Mouse (Mus musculus) neural tube, embryonic 15.5 days (tissue): ENCODE results near the gene Gm10188. TPM values are rescaled to one million over a fixed set of nuclear protein-coding genes. Genes with fewer than 3 reads are reported as not detected.

Source experiments
- ATAC-seq: fragments of 200-750 bp; cut with Nextera tagmentation; 2 replicates; pipeline ENCODE4 v1.8.0; 2017; ENCODE audit warnings: mild to moderate bottlenecking, moderate TSS enrichment, moderate library complexity; ENCODE audit not compliant: low FRiP score
- H3K27ac ChIP-seq: fragments of 300-500 bp; sonication (generic); replicated peaks from 2 replicates; pipeline ENCODE4 v1.5.1; 2015; ENCODE audit warnings: mild to moderate bottlenecking, inconsistent platforms
- H3K27me3 ChIP-seq: fragments of 300-500 bp; sonication (generic); replicated peaks from 2 replicates; pipeline ENCODE4 v1.6.1; 2015; ENCODE audit warnings: inconsistent platforms
- H3K36me3 ChIP-seq: fragments of 300-500 bp; sonication (generic); 2 replicates; pipeline ENCODE4 v1.6.1; 2015; ENCODE audit warnings: inconsistent platforms
- H3K4me1 ChIP-seq: fragments of 300-500 bp; sonication (generic); 2 replicates; pipeline ENCODE4 v1.6.1; 2015; ENCODE audit warnings: inconsistent platforms
- H3K4me2 ChIP-seq: fragments of 300-500 bp; sonication (generic); 2 replicates; pipeline ENCODE4 v1.6.1; 2015; ENCODE audit warnings: inconsistent platforms, mild to moderate bottlenecking, moderate library complexity
- H3K4me3 ChIP-seq: fragments of 300-500 bp; sonication (generic); replicated peaks from 2 replicates; pipeline ENCODE4 v1.5.1; 2015; ENCODE audit warnings: mild to moderate bottlenecking, inconsistent platforms
- H3K9ac ChIP-seq: fragments of 300-500 bp; sonication (generic); replicated peaks from 2 replicates; pipeline ENCODE4 v1.6.1; 2015; ENCODE audit warnings: mild to moderate bottlenecking, inconsistent platforms
- H3K9me3 ChIP-seq: fragments of 300-500 bp; sonication (generic); replicated peaks from 2 replicates; pipeline ENCODE4 v1.6.1; 2016; ENCODE audit warnings: inconsistent platforms
- whole genome bisulfite sequencing: fragments of 180-500 bp; shearing (Covaris S2); methylation state at CpG from one replicate; pipeline ENCODE4 v1.1.7; 2015; ENCODE audit warnings: mixed read lengths; 5-methylcytosine and 5-hydroxymethylcytosine counted together
- polyA plus RNA-seq: library from polyadenylated mRNA; unstranded; fragments of >200 nt; fragmentation: Nextera tagmentation; extraction: Ambion mirVana; gene quantifications from 2 replicates; pipeline ENCODE4 v1.2.1, GENCODE M21; 2015

Gene Gm10188
- polyA plus RNA-seq, 1 experiment from 2014 or later = 0.50 TPM

- no peaks in the 10 kb centered on the region for H3K9me3 ChIP-seq
- no peaks in the 10 kb centered on the region for H3K27me3 ChIP-seq
- H3K36me3 ChIP-seq = peaks cover 10% of the 10 kb centered on the region
- ATAC-seq = no peak
- no peak overlapping the region for H3K4me2 ChIP-seq
- WGBS = 94% methylated on average over 1 of the region's 1 CpGs
- no peak overlapping the region for H3K9ac ChIP-seq
- no peak overlapping the region for H3K27ac ChIP-seq
- no peaks in the 10 kb centered on the region for H3K4me1 ChIP-seq
- no peak overlapping the region for H3K4me3 ChIP-seq
Measured at GRCm38 (mm10) chr1:132260331-132260730, 30.8 kb upstream of the Gm10188 start.

GRCm38 (mm10) chr1:132254467-132254866, 24.9 kb upstream of the Gm10188 start:
- H3K27me3 ChIP-seq = no peaks in the 10 kb centered on the region
- WGBS = 81% methylated on average over 6 of the region's 6 CpGs
- no peak overlapping the region for H3K4me2 ChIP-seq
- no peak overlapping the region for H3K4me3 ChIP-seq
- no peaks in the 10 kb centered on the region for H3K4me1 ChIP-seq
- ATAC-seq = no peak
- no peak overlapping the region for H3K9ac ChIP-seq
- H3K27ac ChIP-seq = no peak overlapping the region
- H3K36me3 ChIP-seq = peaks cover 10% of the 10 kb centered on the region
- H3K9me3 ChIP-seq = no peaks in the 10 kb centered on the region

GRCm38 (mm10) chr1:132246641-132247040, 17.1 kb upstream of the Gm10188 start:
- H3K4me2 ChIP-seq = no peak overlapping the region

GRCm38 (mm10) chr1:132246137-132246536, 16.6 kb upstream of the Gm10188 start:
- ATAC-seq = no peak
- Histone ChIP-seq H3K9ac (no peak overlapping the region), H3K27me3 (no peaks in the 10 kb centered on the region), H3K36me3 (no peaks in the 10 kb centered on the region), H3K4me1 (no peaks in the 10 kb centered on the region), H3K9me3 (no peaks in the 10 kb centered on the region), H3K4me2 (no peak overlapping the region), H3K27ac (no peak overlapping the region), H3K4me3 (no peak overlapping the region)
- WGBS = 61% methylated on average over 6 of the region's 6 CpGs

More at GRCm38 (mm10) chr1:132246641-132247040, 17.1 kb upstream of the Gm10188 start:
- Histone ChIP-seq H3K27ac (no peak overlapping the region), H3K27me3 (no peaks in the 10 kb centered on the region), H3K4me3 (no peak overlapping the region), H3K9me3 (no peaks in the 10 kb centered on the region), H3K9ac (no peak overlapping the region), H3K36me3 (no peaks in the 10 kb centered on the region), H3K4me1 (no peaks in the 10 kb centered on the region)
- 90% methylated on average over 4 of the region's 4 CpGs for WGBS
- ATAC-seq = no peak

- H3K4me3 ChIP-seq = no peak overlapping the region
- no peak overlapping the region for H3K4me2 ChIP-seq
- no peak overlapping the region for H3K9ac ChIP-seq
- H3K36me3 ChIP-seq = no peaks in the 10 kb centered on the region
- no peak for ATAC-seq
- H3K9me3 ChIP-seq = no peaks in the 10 kb centered on the region
- no peaks in the 10 kb centered on the region for H3K27me3 ChIP-seq
- H3K4me1 ChIP-seq = no peaks in the 10 kb centered on the region
- 77% methylated on average over 5 of the region's 5 CpGs for WGBS
- H3K27ac ChIP-seq = no peak overlapping the region
Measured at GRCm38 (mm10) chr1:132245010-132245409, 15.4 kb upstream of the Gm10188 start.

GRCm38 (mm10) chr1:132237585-132238159, 8.1 kb upstream of the Gm10188 start:
- no peak overlapping the region for H3K27ac ChIP-seq

GRCm38 (mm10) chr1:132234757-132235273, 5.2 kb upstream of the Gm10188 start:
- Histone ChIP-seq H3K9ac (no peak overlapping the region), H3K4me3 (no peak overlapping the region), H3K27ac (no peak overlapping the region), H3K4me2 (no peak overlapping the region), H3K9me3 (no peaks in the 10 kb centered on the region), H3K27me3 (no peaks in the 10 kb centered on the region), H3K36me3 (no peaks in the 10 kb centered on the region), H3K4me1 (peaks cover 13% of the 10 kb centered on the region)
- 49% methylated on average over 9 of the region's 9 CpGs for WGBS
- ATAC-seq = no peak

More at GRCm38 (mm10) chr1:132237585-132238159, 8.1 kb upstream of the Gm10188 start:
- Histone ChIP-seq H3K9me3 (no peaks in the 10 kb centered on the region), H3K4me1 (0 out of 2 replicates have a peak, but pooled peaks cover 7% of the 10 kb centered on the region), H3K4me3 (no peak overlapping the region), H3K4me2 (no peak overlapping the region), H3K36me3 (no peaks in the 10 kb centered on the region), H3K9ac (no peak overlapping the region), H3K27me3 (no peaks in the 10 kb centered on the region)
- WGBS = 22% methylated on average over 6 of the region's 6 CpGs
- no peak for ATAC-seq

- Histone ChIP-seq H3K36me3 (no peaks in the 10 kb centered on the region), H3K4me2 (no peak overlapping the region), H3K27ac (no peak overlapping the region), H3K4me3 (no peak overlapping the region), H3K4me1 (peaks cover 13% of the 10 kb centered on the region), H3K27me3 (no peaks in the 10 kb centered on the region), H3K9ac (no peak overlapping the region), H3K9me3 (no peaks in the 10 kb centered on the region)
- no peak for ATAC-seq
- 31% methylated on average over 12 of the region's 12 CpGs for WGBS
Measured at GRCm38 (mm10) chr1:132233566-132233965, 4.0 kb upstream of the Gm10188 start.

GRCm38 (mm10) chr1:132231470-132232274, 2.1 kb upstream of the Gm10188 start:
- H3K4me3 ChIP-seq = no peak overlapping the region
- peaks cover 13% of the 10 kb centered on the region for H3K4me1 ChIP-seq
- H3K9me3 ChIP-seq = no peaks in the 10 kb centered on the region
- no peaks in the 10 kb centered on the region for H3K36me3 ChIP-seq
- H3K27ac ChIP-seq = peak overlapping the region; percentile 60
- H3K27me3 ChIP-seq = no peaks in the 10 kb centered on the region
- WGBS = 25% methylated on average over 7 of the region's 7 CpGs
- H3K4me2 ChIP-seq = no peak overlapping the region
- H3K9ac ChIP-seq = no peak overlapping the region
- ATAC-seq = no peak

GRCm38 (mm10) chr1:132226297-132227080, 3.1 kb downstream of the Gm10188 start:
- Histone ChIP-seq H3K4me2 (no peak overlapping the region), H3K27ac (no peak overlapping the region), H3K9ac (no peak overlapping the region), H3K4me1 (peaks cover 16% of the 10 kb centered on the region), H3K4me3 (no peak overlapping the region), H3K36me3 (no peaks in the 10 kb centered on the region), H3K9me3 (no peaks in the 10 kb centered on the region), H3K27me3 (no peaks in the 10 kb centered on the region)
- ATAC-seq = no peak
- WGBS = 65% methylated on average over 12 of the region's 13 CpGs

- Histone ChIP-seq H3K4me3 (no peak overlapping the region), H3K27ac (peak overlapping the region; percentile 24; the same call in 1 of the 2 replicates), H3K36me3 (no peaks in the 10 kb centered on the region), H3K27me3 (no peaks in the 10 kb centered on the region), H3K4me2 (no peak overlapping the region), H3K9me3 (no peaks in the 10 kb centered on the region), H3K4me1 (peaks cover 16% of the 10 kb centered on the region), H3K9ac (no peak overlapping the region)
- WGBS = 12% methylated on average over 6 of the region's 6 CpGs
- peak; percentile 59; the same call in 1 of the 2 replicates for ATAC-seq
Measured at GRCm38 (mm10) chr1:132222166-132222565, 7.4 kb downstream of the Gm10188 start.
